Mouse (Mus musculus) liver, adult 2 months (tissue): ENCODE measurements around the gene Mkrn2os. TPM values are rescaled to one million over a fixed set of nuclear protein-coding genes. Genes with fewer than 3 reads are reported as not detected.

Experiments
- DNase-seq: peaks from one replicate; pipeline ENCODE4 v3.0.0-alpha.2; 2011; ENCODE audit warnings: low read depth, low spot score; ENCODE audit errors: extremely low read depth
- H3K27ac ChIP-seq: fragments of 200-500 bp; replicated peaks from 2 replicates; pipeline ENCODE4 v1.5.1; 2012; ENCODE audit warnings: low read depth, mild to moderate bottlenecking, control low read depth, inconsistent platforms, low read length; ENCODE audit not compliant: insufficient read depth
- H3K27me3 ChIP-seq: fragments of 200-500 bp; 2 replicates; pipeline ENCODE4 v1.6.1; 2012; ENCODE audit warnings: mild to moderate bottlenecking, moderate library complexity, low read length, inconsistent platforms; ENCODE audit not compliant: control insufficient read depth, insufficient read depth
- H3K36me3 ChIP-seq: fragments of 200-500 bp; 2 replicates; pipeline ENCODE4 v1.6.1; 2012; ENCODE audit warnings: low read length, inconsistent platforms; ENCODE audit not compliant: control insufficient read depth, insufficient read depth
- H3K4me1 ChIP-seq: fragments of 200-500 bp; 2 replicates; pipeline ENCODE4 v1.6.1; 2011; ENCODE audit warnings: low read length; ENCODE audit not compliant: control insufficient read depth, insufficient read depth
- H3K4me3 ChIP-seq: fragments of 200-500 bp; 2 replicates; pipeline ENCODE4 v1.5.1; 2011; ENCODE audit warnings: low read depth, mild to moderate bottlenecking, control low read depth, low read length, moderate library complexity; ENCODE audit not compliant: insufficient read depth
- H3K79me2 ChIP-seq: fragments of 200-500 bp; 2 replicates; pipeline ENCODE4 v1.6.1; 2012; ENCODE audit warnings: inconsistent platforms, mild to moderate bottlenecking, low read length, moderate library complexity; ENCODE audit not compliant: control insufficient read depth, insufficient read depth
- H3K9ac ChIP-seq: fragments of 200-500 bp; 2 replicates; pipeline ENCODE4 v1.6.1; 2012; ENCODE audit warnings: low read depth, mild to moderate bottlenecking, control low read depth, inconsistent platforms, low read length
- CTCF ChIP-seq: fragments of 200-500 bp; IDR thresholded peaks from 2 replicates; pipeline ENCODE4 v1.5.1; 2011; ENCODE audit warnings: low read depth, low read length, control low read depth
- POLR2A ChIP-seq: fragments of 200-500 bp; IDR thresholded peaks from 2 replicates; pipeline ENCODE4 v1.6.1; 2011; ENCODE audit warnings: low read length, control low read depth; ENCODE audit not compliant: insufficient read depth; ENCODE audit errors: extremely low read depth
- WGBS: fragments of 180-500 bp; shearing (Covaris S2); methylation state at CpG from one replicate; pipeline ENCODE4 v1.1.7; 2018; 5-methylcytosine and 5-hydroxymethylcytosine counted together
- polyA plus RNA-seq: library from polyadenylated mRNA; depleted of rRNA; stranded (reverse); fragments of >200 nt; gene quantifications from 2 replicates; pipeline ENCODE4 v1.2.3, GENCODE M21; 2012
- total RNA-seq: library from RNA; depleted of rRNA; stranded (reverse); fragments of >200 nt; gene quantifications from 2 replicates; pipeline ENCODE4 v1.2.3, GENCODE M21; 2014

Gene Mkrn2os
- total and polyA plus RNA-seq, 2 experiments, result 19.2 to 29.3 TPM

DNA sequence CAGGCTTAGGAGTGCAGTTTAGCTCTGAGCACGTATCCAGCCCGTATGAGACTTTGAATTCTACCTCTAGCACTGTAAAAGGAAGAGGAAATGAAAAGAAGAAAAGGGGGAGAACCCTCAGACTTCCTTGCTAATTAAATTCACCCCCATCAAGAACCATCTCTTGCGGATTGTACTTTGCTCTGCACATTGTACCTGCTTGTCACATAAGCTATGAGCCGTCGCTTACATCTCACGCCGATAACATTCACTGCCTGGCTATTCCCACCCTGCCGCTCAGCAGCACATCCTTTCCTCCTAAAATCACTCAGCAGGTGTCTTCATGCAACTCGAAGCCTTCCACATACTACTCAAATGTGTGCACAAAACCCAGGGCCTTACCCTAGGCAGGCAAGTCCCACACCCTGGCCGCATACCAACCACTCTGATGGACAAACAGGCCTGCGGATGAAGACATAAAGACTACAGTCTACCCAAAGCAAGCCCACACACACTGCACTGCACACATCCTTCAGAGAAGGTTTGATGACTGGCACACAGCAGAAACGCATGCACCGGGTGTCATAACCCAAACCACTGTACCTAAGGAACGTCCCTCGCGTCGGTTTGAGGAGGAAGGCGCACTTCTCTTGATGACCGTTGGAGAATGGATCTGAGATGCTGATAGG lies 550 bp downstream of the Mkrn2os start:
- Histone ChIP-seq H3K36me3 (no peaks in the 10 kb centered on the region), H3K27ac (peak overlapping the region; percentile 72), H3K27me3 (no peaks in the 10 kb centered on the region), H3K79me2 (no peaks in the 10 kb centered on the region; the same call in 1 of the 2 replicates), H3K9ac (peak overlapping the region; percentile 66), H3K4me1 (peaks cover 8% of the 10 kb centered on the region), H3K4me3 (peak overlapping the region; percentile 57)
- peak; percentile 69 for DNase-seq
- no peak for TF ChIP-seq POLR2A
- WGBS, result 33% methylated on average over 19 of the region's 19 CpGs

- TF ChIP-seq CTCF, result no peak
- TF ChIP-seq POLR2A, result no peak
- Histone ChIP-seq H3K36me3 (no peaks in the 10 kb centered on the region), H3K27me3 (no peaks in the 10 kb centered on the region), H3K27ac (no peak overlapping the region), H3K9ac (no peak overlapping the region), H3K4me1 (peaks cover 2% of the 10 kb centered on the region; the same call in 1 of the 2 replicates), H3K79me2 (no peaks in the 10 kb centered on the region; the same call in 1 of the 2 replicates), H3K4me3 (no peak overlapping the region)
- DNase-seq, result no peak
- 94% methylated on average over 10 of the region's 10 CpGs for WGBS
Measured at GRCm38 (mm10) chr6:115586321-115586720, 6.1 kb downstream of the Mkrn2os start.

GRCm38 (mm10) chr6:115584176-115584575 lies 8.2 kb downstream of the Mkrn2os start:
- no peaks in the 10 kb centered on the region for H3K36me3 ChIP-seq
- no peaks in the 10 kb centered on the region for H3K4me1 ChIP-seq
- peak; percentile 35 for DNase-seq
- 80% methylated on average over 3 of the region's 3 CpGs for WGBS
- no peaks in the 10 kb centered on the region; the same call in 1 of the 2 replicates for H3K79me2 ChIP-seq
- H3K4me3 ChIP-seq, result no peak overlapping the region
- no peak overlapping the region for H3K9ac ChIP-seq
- H3K27me3 ChIP-seq, result no peaks in the 10 kb centered on the region
- TF ChIP-seq CTCF (peak; percentile 20; the same call in 1 of the 2 replicates), POLR2A (no peak)
- no peak overlapping the region for H3K27ac ChIP-seq

DNA sequence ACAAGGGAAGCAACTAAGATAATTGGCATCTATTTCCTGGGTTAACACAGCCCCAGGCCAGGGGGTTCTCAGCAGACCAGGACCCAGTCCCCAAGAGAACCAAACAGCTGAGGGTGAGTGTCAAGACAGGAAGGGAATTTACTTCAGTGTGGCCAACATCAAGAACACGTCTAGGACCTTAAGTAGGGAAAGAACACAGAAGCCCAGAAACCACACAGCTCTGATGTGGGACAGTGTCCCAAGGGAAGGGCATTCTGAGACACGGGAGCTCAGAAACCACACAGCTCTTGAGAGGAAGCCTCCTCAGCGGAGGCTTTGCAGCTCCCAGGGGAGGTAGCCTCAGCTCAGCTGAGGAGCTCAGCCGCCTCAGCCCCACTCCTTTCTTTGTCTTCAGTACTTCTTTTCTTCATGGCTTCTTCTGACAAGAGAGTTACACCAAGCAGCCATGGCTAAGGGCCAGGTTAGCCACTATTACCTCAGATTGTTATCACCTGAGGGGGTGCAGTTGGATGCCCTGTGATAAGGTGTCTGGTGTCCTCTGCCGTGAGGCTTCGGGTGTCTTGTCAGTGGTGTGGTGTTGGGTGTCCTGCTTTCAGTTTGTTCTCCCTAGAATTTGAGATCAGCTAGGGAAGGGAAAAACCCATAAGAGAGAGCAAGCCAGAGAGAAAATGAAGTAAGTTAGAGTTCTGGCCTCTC lies 8.8 kb downstream of the Mkrn2os start:
- no peak for TF ChIP-seq CTCF
- TF ChIP-seq POLR2A, result no peak
- Histone ChIP-seq H3K36me3 (no peaks in the 10 kb centered on the region), H3K4me3 (no peak overlapping the region), H3K79me2 (no peaks in the 10 kb centered on the region), H3K4me1 (no peaks in the 10 kb centered on the region), H3K9ac (no peak overlapping the region), H3K27ac (no peak overlapping the region), H3K27me3 (no peaks in the 10 kb centered on the region)
- 89% methylated on average over 6 of the region's 6 CpGs for WGBS
- no peak for DNase-seq

GRCm38 (mm10) chr6:115582328-115583115 lies 9.9 kb downstream of the Mkrn2os start:
- Histone ChIP-seq H3K36me3 (no peaks in the 10 kb centered on the region), H3K4me1 (no peaks in the 10 kb centered on the region), H3K4me3 (no peak overlapping the region), H3K27me3 (no peaks in the 10 kb centered on the region), H3K27ac (no peak overlapping the region), H3K79me2 (no peaks in the 10 kb centered on the region), H3K9ac (no peak overlapping the region)
- no peak for TF ChIP-seq CTCF
- TF ChIP-seq POLR2A, result no peak
- WGBS, result 93% methylated on average over 10 of the region's 10 CpGs
- DNase-seq, result no peak

GRCm38 (mm10) chr6:115580810-115581209 lies 11.6 kb downstream of the Mkrn2os start:
- H3K4me3 ChIP-seq, result no peak overlapping the region
- H3K27me3 ChIP-seq, result no peaks in the 10 kb centered on the region
- TF ChIP-seq POLR2A (no peak), CTCF (no peak)
- 91% methylated on average over 3 of the region's 3 CpGs for WGBS
- no peak overlapping the region for H3K27ac ChIP-seq
- DNase-seq, result no peak
- no peaks in the 10 kb centered on the region for H3K4me1 ChIP-seq
- no peak overlapping the region for H3K9ac ChIP-seq
- no peaks in the 10 kb centered on the region for H3K79me2 ChIP-seq
- H3K36me3 ChIP-seq, result no peaks in the 10 kb centered on the region
